Mouse (Mus musculus): ENCODE results near the gene Pomt1. TPM values are rescaled to one million over a fixed set of nuclear protein-coding genes. Genes with fewer than 3 reads are reported as not detected.
"Not testable (repeated sequence)": the region's sequence is repeated elsewhere in the genome, so short reads cannot be mapped to it uniquely, and the experiment has no call there.

The Pomt1 gene
- polyA plus RNA-seq, 1 experiment, result not detected

DNA sequence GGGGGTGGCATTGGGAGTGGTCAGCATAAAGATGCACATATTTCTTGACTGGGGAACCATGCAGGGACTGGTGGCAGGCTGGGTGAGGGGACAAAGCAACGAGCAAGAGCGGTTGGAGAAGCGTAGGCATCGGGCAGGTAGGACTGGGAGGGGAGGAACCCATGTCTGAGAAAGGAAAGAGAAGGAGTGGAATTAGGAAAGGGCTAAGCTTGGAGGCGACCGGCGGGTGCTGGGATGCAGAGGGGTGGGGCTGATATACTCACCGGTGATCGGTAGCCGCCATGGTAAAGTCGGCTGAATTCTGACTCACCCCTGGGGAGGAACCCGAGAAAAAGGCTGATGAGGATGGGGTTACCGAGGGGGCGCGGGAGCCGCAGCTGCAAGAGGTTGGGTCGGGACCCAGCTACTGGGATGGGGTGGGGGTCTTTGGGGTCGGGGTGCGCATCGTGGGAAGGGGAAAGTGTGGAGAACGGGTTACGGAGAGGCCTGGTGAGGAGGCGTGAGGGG is 51.0 kb downstream of the Pomt1 start, which contains the start of gene Golga2:
TSS of gene Golga2 (plus strand) at position 51 of the 507 bp plus-strand sequence.
- Histone ChIP-seq H3K4me1 (ENCODE audit: control insufficient read depth, insufficient read depth, low read length) (no peaks in the 10 kb centered on the region; the same call in 1 of the 2 replicates), H3K27ac (ENCODE audit: insufficient read depth, low read depth, low read length) (peak within 1 kb of the TSS; percentile 32; the same call in 1 of the 2 replicates), H3K4me3 (ENCODE audit: insufficient read depth, low read depth, low read length) (peak within 1 kb of the TSS; percentile 80)
- TF ChIP-seq CTCF (IDR thresholded peaks at IDR 0.05; ENCODE audit: insufficient read depth, low read depth, low read length) (no peak), POLR2A (IDR thresholded peaks at IDR 0.05; ENCODE audit: insufficient read depth, low read depth, low read length) (no peak)
- under 1% methylated on average over 23 of the region's 23 CpGs for WGBS

- Histone ChIP-seq H3K27ac (ENCODE audit: insufficient read depth, low read depth, low read length) (peak within 1 kb of the TSS; percentile 32; the same call in 1 of the 2 replicates), H3K4me3 (ENCODE audit: insufficient read depth, low read depth, low read length) (peak within 1 kb of the TSS; percentile 80), H3K4me1 (ENCODE audit: control insufficient read depth, insufficient read depth, low read length) (no peaks in the 10 kb centered on the region; the same call in 1 of the 2 replicates)
- TF ChIP-seq CTCF (IDR thresholded peaks at IDR 0.05; ENCODE audit: insufficient read depth, low read depth, low read length) (no peak), POLR2A (IDR thresholded peaks at IDR 0.05; ENCODE audit: insufficient read depth, low read depth, low read length) (peak; percentile 72)
- WGBS, result under 1% methylated on average over 41 of the region's 41 CpGs
Observed at GRCm38 (mm10) chr2:32287923-32288367, 51.6 kb downstream of the Pomt1 start, which contains the start of gene Swi5. TSS of gene Swi5 (minus strand) at chr2:32288075.

- peak overlapping the region; percentile 80 for H3K4me3 ChIP-seq (ENCODE audit: insufficient read depth, low read depth, low read length)
- H3K4me1 ChIP-seq (ENCODE audit: control insufficient read depth, insufficient read depth, low read length), result no peaks in the 10 kb centered on the region; the same call in 1 of the 2 replicates
- TF ChIP-seq CTCF (IDR thresholded peaks at IDR 0.05; ENCODE audit: insufficient read depth, low read depth, low read length) (no peak), POLR2A (IDR thresholded peaks at IDR 0.05; ENCODE audit: insufficient read depth, low read depth, low read length) (no peak)
- WGBS, result under 1% methylated on average over 29 of the region's 29 CpGs
- H3K27ac ChIP-seq (ENCODE audit: insufficient read depth, low read depth, low read length), result no peak overlapping the region
Observed at GRCm38 (mm10) chr2:32288371-32288931, 52.1 kb downstream of the Pomt1 start.

DNA sequence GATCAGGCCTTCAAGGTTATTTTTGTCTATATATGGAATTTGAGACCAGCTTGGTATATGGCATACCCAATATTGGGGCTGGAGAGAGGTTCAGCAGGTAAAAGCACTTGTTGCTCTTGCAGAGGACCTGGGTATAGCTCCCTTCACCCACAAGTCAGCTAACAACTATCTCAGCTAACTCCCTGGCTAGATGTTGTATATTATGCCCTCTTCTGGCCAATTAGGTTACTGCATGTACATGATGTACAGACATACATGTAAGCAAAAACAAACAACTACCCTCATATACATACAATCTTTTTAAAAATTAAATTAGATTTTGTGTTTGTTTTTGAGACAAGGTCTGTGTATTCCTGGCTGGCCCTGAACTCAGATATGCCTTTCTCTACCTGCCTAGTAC is 53.2 kb downstream of the Pomt1 start:
- no peak for TF ChIP-seq POLR2A (IDR thresholded peaks at IDR 0.05; ENCODE audit: insufficient read depth, low read depth, low read length)
- no peak for TF ChIP-seq CTCF (IDR thresholded peaks at IDR 0.05; ENCODE audit: insufficient read depth, low read depth, low read length)
- no peak overlapping the region for H3K4me3 ChIP-seq (ENCODE audit: insufficient read depth, low read depth, low read length)
- H3K27ac ChIP-seq (ENCODE audit: insufficient read depth, low read depth, low read length), result no peak overlapping the region
- no peaks in the 10 kb centered on the region; the same call in 1 of the 2 replicates for H3K4me1 ChIP-seq (ENCODE audit: control insufficient read depth, insufficient read depth, low read length)

DNA sequence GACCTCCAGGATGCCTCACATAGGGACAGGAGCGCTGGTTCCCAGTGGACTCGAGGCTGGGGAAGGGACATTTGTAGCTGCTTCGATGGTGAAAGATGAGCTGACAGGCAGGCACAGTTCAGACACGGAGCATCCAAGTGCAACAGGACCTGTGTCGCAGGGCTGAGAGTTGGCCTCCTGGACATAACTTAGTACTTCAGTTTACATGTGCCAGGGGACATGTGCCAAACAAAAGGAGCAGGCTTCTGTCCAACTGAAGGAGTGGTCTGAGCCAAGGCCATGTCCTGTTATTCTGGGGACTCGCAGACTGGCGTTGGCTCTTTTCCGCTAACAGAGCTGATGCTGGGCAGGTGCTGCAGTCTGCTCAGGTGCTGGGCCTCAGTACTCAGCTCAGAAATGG is 58.0 kb downstream of the Pomt1 start:
- Histone ChIP-seq H3K27ac (ENCODE audit: insufficient read depth, low read depth, low read length) (no peak overlapping the region), H3K4me3 (ENCODE audit: insufficient read depth, low read depth, low read length) (no peak overlapping the region), H3K4me1 (ENCODE audit: control insufficient read depth, insufficient read depth, low read length) (no peaks in the 10 kb centered on the region; the same call in 1 of the 2 replicates)
- WGBS, result 61% methylated on average over 8 of the region's 8 CpGs
- TF ChIP-seq POLR2A (IDR thresholded peaks at IDR 0.05; ENCODE audit: insufficient read depth, low read depth, low read length) (no peak), CTCF (IDR thresholded peaks at IDR 0.05; ENCODE audit: insufficient read depth, low read depth, low read length) (no peak)

GRCm38 (mm10) chr2:32295285-32295684 is 58.9 kb downstream of the Pomt1 start:
- TF ChIP-seq POLR2A (IDR thresholded peaks at IDR 0.05; ENCODE audit: insufficient read depth, low read depth, low read length) (no peak), CTCF (IDR thresholded peaks at IDR 0.05; ENCODE audit: insufficient read depth, low read depth, low read length) (no peak)

DNA sequence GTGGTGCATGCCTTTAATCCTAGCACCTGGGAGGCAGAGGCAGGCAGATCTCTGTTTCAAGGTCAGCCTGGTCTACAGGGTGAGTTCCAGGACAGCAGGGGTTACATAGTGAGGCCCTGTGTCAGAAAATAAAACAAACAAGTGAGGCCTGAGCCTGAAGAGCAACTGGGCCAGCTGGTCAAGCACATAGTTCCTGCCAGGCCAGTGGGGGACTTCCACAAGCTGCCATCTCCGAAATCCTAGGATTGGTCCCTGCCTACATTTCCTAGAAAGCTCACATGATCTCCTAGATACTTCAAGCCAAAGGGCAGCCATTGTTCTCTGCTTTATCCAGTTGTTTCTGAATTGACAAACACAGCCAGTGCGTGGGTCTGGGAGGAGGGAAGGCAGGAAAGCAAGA is 59.5 kb downstream of the Pomt1 start:
- not testable (repeated sequence) for H3K4me1 ChIP-seq (ENCODE audit: control insufficient read depth, insufficient read depth, low read length); H3K27ac ChIP-seq (ENCODE audit: insufficient read depth, low read depth, low read length); H3K4me3 ChIP-seq (ENCODE audit: insufficient read depth, low read depth, low read length)
- 84% methylated on average over 2 of the region's 2 CpGs for WGBS

More at GRCm38 (mm10) chr2:32295285-32295684, 58.9 kb downstream of the Pomt1 start:
- Histone ChIP-seq H3K4me3 (ENCODE audit: insufficient read depth, low read depth, low read length) (no peak overlapping the region), H3K27ac (ENCODE audit: insufficient read depth, low read depth, low read length) (no peak overlapping the region), H3K4me1 (ENCODE audit: control insufficient read depth, insufficient read depth, low read length) (no peaks in the 10 kb centered on the region)
- 82% methylated on average over 3 of the region's 3 CpGs for WGBS

DNA sequence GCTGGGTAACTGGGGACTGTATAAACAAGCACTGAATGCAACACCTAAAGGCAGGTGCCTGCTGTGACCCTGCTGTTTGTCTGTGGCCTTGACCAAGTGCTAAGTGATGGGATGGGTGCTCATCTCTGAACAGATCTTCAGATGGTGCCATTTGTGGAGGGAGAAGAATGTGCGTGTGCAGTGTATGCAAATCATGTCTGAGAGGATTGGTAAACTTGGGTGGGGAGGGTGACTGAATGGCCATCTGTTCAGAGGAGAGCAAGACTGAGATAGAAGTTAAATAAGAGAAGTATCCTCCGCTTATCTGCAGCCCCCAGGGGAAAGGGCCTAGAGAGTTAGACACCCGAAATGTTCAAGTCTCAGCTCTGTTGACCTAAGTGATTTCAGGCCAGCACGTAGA is 63.1 kb downstream of the Pomt1 start:
- 89% methylated on average over 4 of the region's 4 CpGs for WGBS

GRCm38 (mm10) chr2:32302952-32303351 is 66.6 kb downstream of the Pomt1 start:
- Histone ChIP-seq H3K27ac (ENCODE audit: insufficient read depth, low read depth, low read length) (no peak overlapping the region), H3K4me3 (ENCODE audit: insufficient read depth, low read depth, low read length) (no peak overlapping the region), H3K4me1 (ENCODE audit: control insufficient read depth, insufficient read depth, low read length) (peaks cover 4% of the 10 kb centered on the region; the same call in 1 of the 2 replicates)
- TF ChIP-seq POLR2A (IDR thresholded peaks at IDR 0.05; ENCODE audit: insufficient read depth, low read depth, low read length) (no peak), CTCF (IDR thresholded peaks at IDR 0.05; ENCODE audit: insufficient read depth, low read depth, low read length) (0 out of 2 replicates have a peak, but pooled peaks have one; percentile 17)
- WGBS, result 90% methylated on average over 10 of the region's 10 CpGs

More for the DNA sequence above, 63.1 kb downstream of the Pomt1 start:
- Histone ChIP-seq H3K4me1 (ENCODE audit: control insufficient read depth, insufficient read depth, low read length) (peaks cover 4% of the 10 kb centered on the region; the same call in 1 of the 2 replicates), H3K4me3 (ENCODE audit: insufficient read depth, low read depth, low read length) (no peak overlapping the region), H3K27ac (ENCODE audit: insufficient read depth, low read depth, low read length) (no peak overlapping the region)
- TF ChIP-seq CTCF (IDR thresholded peaks at IDR 0.05; ENCODE audit: insufficient read depth, low read depth, low read length), result no peak
- no peak for TF ChIP-seq POLR2A (IDR thresholded peaks at IDR 0.05; ENCODE audit: insufficient read depth, low read depth, low read length)

Measured in olfactory bulb, adult 2 months (tissue).